In genomic region chr11:50672866-50673265, GRCm38 (mm10) we compare ENCODE assay signal across 11 mouse cellular contexts.
A peak's percentile ranks its signal among the peaks of the same experiment; 100 is the strongest.
DNase-seq lines count a peak whose midpoint lies in the region; ATAC-seq lines count a peak whose summit lies in the region.
"Had no signal": no experiment of that assay in that cellular context is flagged by ENCODE, and none has a peak within 500 bp of the region (broad histone marks: within the 10 kb centered on the region; RNA-seq: fewer than 3 reads in every experiment).

No protein-coding gene starts in this region.

- no peak overlapping the region for H3K4me3 ChIP-seq in hindbrain, embryonic 16.5 days (ENCODE audit: low read length)
- H3K4me3 ChIP-seq in hindbrain, embryonic 11.5 days (ENCODE audit: low read depth, low read length): no peak overlapping the region
- H3K4me3 ChIP-seq in intestine, embryonic 16.5 days (ENCODE audit: low read length): no peak overlapping the region
- H3K4me3 ChIP-seq in limb, embryonic 10.5 days: no peak overlapping the region

- H3K4me2 ChIP-seq in hindbrain, embryonic 16.5 days (ENCODE audit: low read length): no peak overlapping the region
- no peak overlapping the region for H3K4me2 ChIP-seq in hindbrain, embryonic 11.5 days (replicated peaks; ENCODE audit: low read depth, low read length)
- no peak overlapping the region for H3K4me2 ChIP-seq in intestine, embryonic 16.5 days (ENCODE audit: low read depth, low read length)

- peak; percentile 73 for ATAC-seq in hindbrain, embryonic 16.5 days
- no peak for ATAC-seq in hindbrain, embryonic 11.5 days (ENCODE audit: low FRiP score)
- ATAC-seq in intestine, embryonic 16.5 days: no peak
- no peak for ATAC-seq in megakaryocyte progenitor cell, adult 5-6 weeks (replicated peaks; ENCODE audit: poor library complexity)
- ATAC-seq: forebrain, embryonic 16.5 days had no signal

- peaks cover 18% of the 10 kb centered on the region for H3K4me1 ChIP-seq in hindbrain, embryonic 16.5 days (ENCODE audit: control insufficient read depth, insufficient read depth, low read depth, low read length)
- H3K4me1 ChIP-seq in hindbrain, embryonic 11.5 days (replicated peaks; ENCODE audit: control insufficient read depth, insufficient read depth, low read length): no peaks in the 10 kb centered on the region
- no peaks in the 10 kb centered on the region for H3K4me1 ChIP-seq in intestine, embryonic 16.5 days (ENCODE audit: control insufficient read depth, insufficient read depth, low read length)
- H3K4me1 ChIP-seq in limb, embryonic 10.5 days: peaks cover 6% of the 10 kb centered on the region

- H3K36me3 ChIP-seq in hindbrain, embryonic 16.5 days (ENCODE audit: control insufficient read depth, insufficient read depth, low read length): no peaks in the 10 kb centered on the region
- no peaks in the 10 kb centered on the region for H3K36me3 ChIP-seq in hindbrain, embryonic 11.5 days (ENCODE audit: control insufficient read depth, insufficient read depth, low read length)
- no peaks in the 10 kb centered on the region for H3K36me3 ChIP-seq in intestine, embryonic 16.5 days (ENCODE audit: control insufficient read depth, insufficient read depth, low read length)
- no peaks in the 10 kb centered on the region for H3K36me3 ChIP-seq in limb, embryonic 10.5 days

- no peak overlapping the region for H3K27ac ChIP-seq in hindbrain, embryonic 16.5 days (ENCODE audit: low read depth, low read length)
- no peak overlapping the region for H3K27ac ChIP-seq in hindbrain, embryonic 11.5 days (ENCODE audit: low read depth, low read length)
- no peak overlapping the region for H3K27ac ChIP-seq in intestine, embryonic 16.5 days (ENCODE audit: low read length)
- no peak overlapping the region for H3K27ac ChIP-seq in limb, embryonic 10.5 days
- H3K27ac ChIP-seq: macrophage had no signal

- H3K9me3 ChIP-seq in hindbrain, embryonic 16.5 days (ENCODE audit: control insufficient read depth, low read length): no peaks in the 10 kb centered on the region
- H3K9me3 ChIP-seq in hindbrain, embryonic 11.5 days (ENCODE audit: control insufficient read depth, low read length): no peaks in the 10 kb centered on the region
- H3K9me3 ChIP-seq in intestine, embryonic 16.5 days (ENCODE audit: control insufficient read depth, low read length): no peaks in the 10 kb centered on the region
- H3K9me3 ChIP-seq in limb, embryonic 10.5 days (replicated peaks): no peaks in the 10 kb centered on the region

- DNase-seq in hindbrain, embryonic 11.5 days (ENCODE audit: low spot score): no peak
- DNase-seq in NIH3T3 (ENCODE audit: low read depth): peak; percentile 61
- DNase-seq in cerebellum, adult 8-10 months: peak; percentile 72
- DNase-seq in heart, adult 8-10 months (ENCODE audit: low spot score): peak; percentile 78
- DNase-seq in limb, embryonic 10.5 days (ENCODE audit: low spot score): no peak
- DNase-seq: right cerebral cortex, adult 18-20 months had no signal

- WGBS in hindbrain, embryonic 16.5 days: 31% methylated on average over 7 of the region's 7 CpGs
- WGBS in hindbrain, embryonic 11.5 days: 55% methylated on average over 7 of the region's 7 CpGs
- 38% methylated on average over 7 of the region's 7 CpGs for WGBS in intestine, embryonic 16.5 days
- 45% methylated on average over 7 of the region's 7 CpGs for WGBS in limb, embryonic 10.5 days

- no peak overlapping the region for H3K9ac ChIP-seq in hindbrain, embryonic 16.5 days (ENCODE audit: low read depth, low read length)
- H3K9ac ChIP-seq in hindbrain, embryonic 11.5 days (ENCODE audit: low read depth, low read length): no peak overlapping the region
- no peak overlapping the region for H3K9ac ChIP-seq in intestine, embryonic 16.5 days (ENCODE audit: low read depth, low read length)

- H3K27me3 ChIP-seq in hindbrain, embryonic 16.5 days (replicated peaks; ENCODE audit: control insufficient read depth, insufficient read depth, low read length): no peaks in the 10 kb centered on the region
- H3K27me3 ChIP-seq in hindbrain, embryonic 11.5 days (ENCODE audit: control insufficient read depth, insufficient read depth, low read length): no peaks in the 10 kb centered on the region
- no peaks in the 10 kb centered on the region for H3K27me3 ChIP-seq in intestine, embryonic 16.5 days (replicated peaks; ENCODE audit: control insufficient read depth, insufficient read depth, low read length)
- H3K27me3 ChIP-seq in limb, embryonic 10.5 days (ENCODE audit: low read depth, poor library complexity, severe bottlenecking): no peaks in the 10 kb centered on the region

Comparison
In these comparisons a context has a peak if more than half of its experiments do, and no peak if none do; other contexts are left out.
1. DNase-seq: peak in NIH3T3 (single experiment), cerebellum, adult 8-10 months (single experiment) and heart, adult 8-10 months (single experiment); none in hindbrain, embryonic 11.5 days (single experiment) and limb, embryonic 10.5 days (single experiment).